Mouse (Mus musculus): Measurements from ENCODE around the gene Eci1. TPM values are rescaled to one million over a fixed set of nuclear protein-coding genes. Genes with fewer than 3 reads are reported as not detected.
A peak's percentile ranks its signal among the peaks of the same experiment; 100 is the strongest.

The Eci1 gene
- total RNA-seq, 2 experiments from 2014 or later: 112 to 209 TPM

- TF ChIP-seq CTCF (IDR thresholded peaks at IDR 0.05): no peak
- intact Hi-C loops (cut with DNase I): no loop called here
- H3K4me3 ChIP-seq: peak overlapping the region; percentile 91
- H3K27ac ChIP-seq: peak overlapping the region; percentile 95
- DNase-seq: no peak
These were observed 43.0 kb downstream of the Eci1 start for GRCm38 (mm10) chr17:24469336-24469909.

- H3K27ac ChIP-seq: peak within 1 kb of the TSS; percentile 95
- H3K4me3 ChIP-seq: peak within 1 kb of the TSS; percentile 91
- DNase-seq: peak; percentile 99
- TF ChIP-seq CTCF (IDR thresholded peaks at IDR 0.05): no peak
- intact Hi-C loops (cut with DNase I): loop anchor here (2.0 kb wide), 1 partner anchor 15 kb away; no protein-coding TSS in a partner anchor
These were observed 43.6 kb downstream of the Eci1 start, which contains the start of the genes E4f1 and Pgp for GRCm38 (mm10) chr17:24469910-24470602. Gene E4f1, minus strand, starts transcription at chr17:24470313. Gene Pgp, plus strand, starts transcription at chr17:24470392.

- peak overlapping the region; percentile 95 for H3K27ac ChIP-seq
- DNase-seq: peak; percentile 69
- TF ChIP-seq CTCF (IDR thresholded peaks at IDR 0.05): no peak
- peak overlapping the region; percentile 91 for H3K4me3 ChIP-seq
- intact Hi-C loops (cut with DNase I): loop anchor here (2.0 kb wide), 1 partner anchor 16 kb away; no protein-coding TSS in a partner anchor
These were observed 44.5 kb downstream of the Eci1 start for GRCm38 (mm10) chr17:24470701-24471527.

GRCm38 (mm10) chr17:24472512-24472911, 46.1 kb downstream of the Eci1 start:
- Histone ChIP-seq H3K4me3 (peak overlapping the region; percentile 91), H3K27ac (peak overlapping the region; percentile 95)
- peak; percentile 86 for DNase-seq
- intact Hi-C loops (cut with DNase I): no loop called here
- no peak for TF ChIP-seq CTCF (IDR thresholded peaks at IDR 0.05)

GRCm38 (mm10) chr17:24473612-24474275, 47.3 kb downstream of the Eci1 start, which contains the start of gene Bricd5:
Gene Bricd5, plus strand, starts transcription at chr17:24473884.
- intact Hi-C loops (cut with DNase I): no loop called here
- H3K4me3 ChIP-seq: peak within 1 kb of the TSS; percentile 91
- no peak for DNase-seq
- no peak for TF ChIP-seq CTCF (IDR thresholded peaks at IDR 0.05)
- H3K27ac ChIP-seq: peak within 1 kb of the TSS; percentile 95

- TF ChIP-seq CTCF (IDR thresholded peaks at IDR 0.05): no peak
- intact Hi-C loops (cut with DNase I): no loop called here
- H3K27ac ChIP-seq: peak overlapping the region; percentile 95
- DNase-seq: no peak
- no peak overlapping the region for H3K4me3 ChIP-seq
These were observed 48.1 kb downstream of the Eci1 start for GRCm38 (mm10) chr17:24474557-24474956.

- intact Hi-C loops (cut with DNase I): no loop called here
- no peak overlapping the region for H3K4me3 ChIP-seq
- H3K27ac ChIP-seq: no peak overlapping the region
- DNase-seq: no peak
- no peak for TF ChIP-seq CTCF (IDR thresholded peaks at IDR 0.05)
These were observed 49.1 kb downstream of the Eci1 start for GRCm38 (mm10) chr17:24475586-24475985.

GRCm38 (mm10) chr17:24476022-24476776, 49.8 kb downstream of the Eci1 start:
- intact Hi-C loops (cut with DNase I): no loop called here
- no peak for DNase-seq
- no peak overlapping the region for H3K4me3 ChIP-seq
- TF ChIP-seq CTCF (IDR thresholded peaks at IDR 0.05): no peak
- no peak overlapping the region for H3K27ac ChIP-seq

- no peak for DNase-seq
- intact Hi-C loops (cut with DNase I): no loop called here
- no peak overlapping the region; the same call in 1 of the 2 replicates for H3K4me3 ChIP-seq
- no peak for TF ChIP-seq CTCF (IDR thresholded peaks at IDR 0.05)
- H3K27ac ChIP-seq: no peak overlapping the region
These were observed 50.9 kb downstream of the Eci1 start for GRCm38 (mm10) chr17:24477053-24477984.

- peak; percentile 44 for DNase-seq
- intact Hi-C loops (cut with DNase I): no loop called here
- Histone ChIP-seq H3K27ac (peak overlapping the region; percentile 99), H3K4me3 (peak overlapping the region; percentile 76)
- TF ChIP-seq CTCF (IDR thresholded peaks at IDR 0.05): no peak
These were observed 51.7 kb downstream of the Eci1 start for GRCm38 (mm10) chr17:24477985-24478600.

Measured in gastrocnemius, adult 2 months (tissue).